Mouse (Mus musculus) liver, embryonic 12.5 days (tissue): ENCODE results near the gene Bsdc1. TPM values are rescaled to one million over a fixed set of nuclear protein-coding genes. Genes with fewer than 3 reads are reported as not detected.
"Not testable (repeated sequence)": the region's sequence is repeated elsewhere in the genome, so short reads cannot be mapped to it uniquely, and the experiment has no call there.

Source experiments
- ATAC-seq: fragments of 200-750 bp; cut with Nextera tagmentation; 2 replicates; pipeline ENCODE4 v1.8.0; 2017; ENCODE audit warnings: moderate number of reproducible peaks, mild to moderate bottlenecking, moderate library complexity
- H3K27ac ChIP-seq: fragments of 300-500 bp; sonication (generic); 2 replicates; pipeline ENCODE4 v1.5.1; 2016; ENCODE audit warnings: mild to moderate bottlenecking
- H3K27me3 ChIP-seq: fragments of 300-500 bp; sonication (generic); replicated peaks from 2 replicates; pipeline ENCODE4 v1.6.1; 2016; ENCODE audit warnings: mild to moderate bottlenecking, moderate library complexity
- H3K36me3 ChIP-seq: fragments of 300-500 bp; sonication (generic); 2 replicates; pipeline ENCODE4 v1.6.1; 2016; ENCODE audit warnings: mild to moderate bottlenecking, moderate library complexity
- H3K4me1 ChIP-seq: fragments of 300-500 bp; sonication (generic); 2 replicates; pipeline ENCODE4 v1.6.1; 2016
- H3K4me2 ChIP-seq: fragments of 300-500 bp; sonication (generic); 2 replicates; pipeline ENCODE4 v1.6.1; 2016; ENCODE audit warnings: mild to moderate bottlenecking, moderate library complexity
- H3K4me3 ChIP-seq: fragments of 300-500 bp; sonication (generic); 2 replicates; pipeline ENCODE4 v1.5.1; 2016; ENCODE audit warnings: mild to moderate bottlenecking, moderate library complexity
- H3K9ac ChIP-seq: fragments of 300-500 bp; sonication (generic); 2 replicates; pipeline ENCODE4 v1.6.1; 2016; ENCODE audit warnings: mild to moderate bottlenecking, moderate library complexity
- H3K9me3 ChIP-seq: fragments of 300-500 bp; sonication (generic); replicated peaks from 2 replicates; pipeline ENCODE4 v1.6.1; 2016; ENCODE audit warnings: mild to moderate bottlenecking, moderate library complexity
- WGBS: fragments of 180-500 bp; shearing (Covaris S2); methylation state at CpG from one replicate; pipeline ENCODE4 v1.1.7; 2016; ENCODE audit not compliant: insufficient replicate concordance; 5-methylcytosine and 5-hydroxymethylcytosine counted together
- polyA plus RNA-seq: library from polyadenylated mRNA; unstranded; fragments of >200 nt; fragmentation: Nextera tagmentation; extraction: Ambion mirVana; gene quantifications from 2 replicates; pipeline ENCODE4 v1.2.1, GENCODE M21; 2016

Bsdc1 gene
- polyA plus RNA-seq, 1 experiment from 2014 or later, result 37.4 TPM

GRCm38 (mm10) chr4:129525338-129525737, 64.0 kb downstream of the Bsdc1 start:
- no peak for ATAC-seq
- no peaks in the 10 kb centered on the region for H3K27me3 ChIP-seq
- H3K4me1 ChIP-seq, result 0 out of 2 replicates have a peak, but pooled peaks cover 4% of the 10 kb centered on the region
- no peak overlapping the region for H3K4me3 ChIP-seq
- 87% methylated on average over 5 of the region's 5 CpGs for whole genome bisulfite sequencing
- H3K9ac ChIP-seq, result no peak overlapping the region
- H3K4me2 ChIP-seq, result no peak overlapping the region
- no peak overlapping the region for H3K27ac ChIP-seq
- H3K36me3 ChIP-seq, result peaks cover 97% of the 10 kb centered on the region
- H3K9me3 ChIP-seq, result no peaks in the 10 kb centered on the region

GRCm38 (mm10) chr4:129525889-129526288, 64.5 kb downstream of the Bsdc1 start:
- 77% methylated on average over 3 of the region's 3 CpGs for WGBS
- 0 out of 2 replicates have a peak, but pooled peaks cover 4% of the 10 kb centered on the region for H3K4me1 ChIP-seq
- H3K4me2 ChIP-seq, result no peak overlapping the region
- no peak overlapping the region for H3K27ac ChIP-seq
- peaks cover 97% of the 10 kb centered on the region for H3K36me3 ChIP-seq
- H3K27me3 ChIP-seq, result no peaks in the 10 kb centered on the region
- no peak overlapping the region for H3K9ac ChIP-seq
- H3K4me3 ChIP-seq, result no peak overlapping the region
- no peaks in the 10 kb centered on the region for H3K9me3 ChIP-seq
- ATAC-seq, result no peak

- not testable (repeated sequence) for H3K27ac ChIP-seq
- peaks cover 95% of the 10 kb centered on the region for H3K36me3 ChIP-seq
These were observed 67.5 kb downstream of the Bsdc1 start for GRCm38 (mm10) chr4:129528901-129529300.

More at GRCm38 (mm10) chr4:129528901-129529300, 67.5 kb downstream of the Bsdc1 start:
- H3K4me1 ChIP-seq, H3K4me2 ChIP-seq, H3K4me3 ChIP-seq, H3K27me3 ChIP-seq, ATAC-seq, H3K9me3 ChIP-seq, H3K9ac ChIP-seq: not testable (repeated sequence)
- 87% methylated on average over 6 of the region's 6 CpGs for WGBS

Other genes starting within 250 kb of the Bsdc1 start
- gene C77080, start 200.2 kb upstream of the Bsdc1 start, polyA plus RNA-seq, result 0.72 and 0.92 TPM in 2 replicates
- 0.13 and 0.24 TPM in 2 replicates for gene Sync, start 174.0 kb upstream of the Bsdc1 start, polyA plus RNA-seq
- gene Rbbp4, start 126.2 kb upstream of the Bsdc1 start, polyA plus RNA-seq, result 292 and 306 TPM in 2 replicates
- gene Zbtb8os, start 125.9 kb upstream of the Bsdc1 start, polyA plus RNA-seq, result 31.1 and 38.9 TPM in 2 replicates
- gene Zbtb8a, start 83.5 kb upstream of the Bsdc1 start, polyA plus RNA-seq, result 3.1 TPM in 2 replicates
- gene Zbtb8b, start 20.7 kb upstream of the Bsdc1 start, polyA plus RNA-seq, result 1.3 and 1.5 TPM in 2 replicates
- not detected in 2 replicates for gene Tssk3, start 29.4 kb downstream of the Bsdc1 start, polyA plus RNA-seq
- gene Fam229a, start 29.6 kb downstream of the Bsdc1 start, polyA plus RNA-seq, result not detected in 2 replicates
- gene Marcksl1, start 52.0 kb downstream of the Bsdc1 start, polyA plus RNA-seq, result 192 and 195 TPM in 2 replicates
- 140 and 145 TPM in 2 replicates for gene Hdac1, start 81.1 kb downstream of the Bsdc1 start, polyA plus RNA-seq
- 4.1 and 5.1 TPM in 2 replicates for gene Lck, start 112.1 kb downstream of the Bsdc1 start, polyA plus RNA-seq
- 6.3 and 7.9 TPM in 2 replicates for gene Fam167b, start 117.0 kb downstream of the Bsdc1 start, polyA plus RNA-seq
- gene Eif3i, start 139.1 kb downstream of the Bsdc1 start, polyA plus RNA-seq, result 219 and 226 TPM in 2 replicates
- 147 and 159 TPM in 2 replicates for gene Tmem234, start 139.1 kb downstream of the Bsdc1 start, polyA plus RNA-seq
- 0.51 and 1.3 TPM in 2 replicates for gene Dcdc2b, start 152.7 kb downstream of the Bsdc1 start, polyA plus RNA-seq
- gene Iqcc, start 157.5 kb downstream of the Bsdc1 start, polyA plus RNA-seq, result 14.7 and 16.5 TPM in 2 replicates
- gene Ccdc28b, start 162.4 kb downstream of the Bsdc1 start, polyA plus RNA-seq, result 16.6 and 19.9 TPM in 2 replicates
- 45.4 and 45.7 TPM in 2 replicates for gene Txlna, start 179.5 kb downstream of the Bsdc1 start, polyA plus RNA-seq
- 10.0 and 10.3 TPM in 2 replicates for gene Kpna6, start 211.2 kb downstream of the Bsdc1 start, polyA plus RNA-seq
- gene Tmem39b, start 235.3 kb downstream of the Bsdc1 start, polyA plus RNA-seq, result 4.9 and 6.0 TPM in 2 replicates